Mouse (Mus musculus): ENCODE measurements around the gene Defa21. TPM values are rescaled to one million over a fixed set of nuclear protein-coding genes. Genes with fewer than 3 reads are reported as not detected.
"Not testable (repeated sequence)": the region's sequence is repeated elsewhere in the genome, so short reads cannot be mapped to it uniquely, and the experiment has no call there.

Defa21 gene
- not detected in 2 replicates for polyA plus RNA-seq (2012; rRNA removed)

GRCm38 (mm10) chr8:21025245-21025644, at the start of gene Defa21:
Gene Defa21 (plus strand): TSS chr8:21025545.
- not testable (repeated sequence) for DNase-seq; H3K4me1 ChIP-seq (ENCODE audit: control insufficient read depth, insufficient read depth, low read length); H3K4me3 ChIP-seq (replicated peaks; ENCODE audit: extremely low read depth, low read depth, low read length)
- WGBS: no CpG with 5 or more reads among the region's 1 CpGs

GRCm38 (mm10) chr8:20979846-20980245, 45.5 kb upstream of the Defa21 start:
- no peak for DNase-seq
- TF ChIP-seq CTCF (IDR thresholded peaks at IDR 0.05; ENCODE audit: insufficient read depth, low read length) (no peak), POLR2A (IDR thresholded peaks at IDR 0.05; ENCODE audit: borderline replicate concordance, extremely low read depth, low read depth, low read length) (no peak)
- 29% methylated on average over 1 of the region's 1 CpGs for WGBS
- Histone ChIP-seq H3K4me3 (replicated peaks; ENCODE audit: extremely low read depth, low read depth, low read length) (no peak overlapping the region), H3K4me1 (ENCODE audit: control insufficient read depth, insufficient read depth, low read length) (no peaks in the 10 kb centered on the region)

GRCm38 (mm10) chr8:20994042-20994441, 31.3 kb upstream of the Defa21 start:
- not testable (repeated sequence) for H3K4me1 ChIP-seq (ENCODE audit: control insufficient read depth, insufficient read depth, low read length); DNase-seq; H3K4me3 ChIP-seq (replicated peaks; ENCODE audit: extremely low read depth, low read depth, low read length)

- H3K4me3 ChIP-seq (replicated peaks; ENCODE audit: extremely low read depth, low read depth, low read length): no peak overlapping the region
- H3K4me1 ChIP-seq (ENCODE audit: control insufficient read depth, insufficient read depth, low read length): no peaks in the 10 kb centered on the region
- TF ChIP-seq CTCF (IDR thresholded peaks at IDR 0.05; ENCODE audit: insufficient read depth, low read length): no peak
- TF ChIP-seq POLR2A (IDR thresholded peaks at IDR 0.05; ENCODE audit: borderline replicate concordance, extremely low read depth, low read depth, low read length): no peak
- WGBS: 73% methylated on average over 2 of the region's 2 CpGs
- no peak for DNase-seq
Observed at GRCm38 (mm10) chr8:20996776-20997175, 28.6 kb upstream of the Defa21 start.

- no peaks in the 10 kb centered on the region for H3K4me1 ChIP-seq (ENCODE audit: control insufficient read depth, insufficient read depth, low read length)
- no peak overlapping the region for H3K4me3 ChIP-seq (replicated peaks; ENCODE audit: extremely low read depth, low read depth, low read length)
- TF ChIP-seq CTCF (IDR thresholded peaks at IDR 0.05; ENCODE audit: insufficient read depth, low read length) (no peak), POLR2A (IDR thresholded peaks at IDR 0.05; ENCODE audit: borderline replicate concordance, extremely low read depth, low read depth, low read length) (no peak)
- DNase-seq: no peak
Observed at GRCm38 (mm10) chr8:20997291-20997690, 28.1 kb upstream of the Defa21 start.

- DNase-seq: no peak
- Histone ChIP-seq H3K4me3 (replicated peaks; ENCODE audit: extremely low read depth, low read depth, low read length) (no peak overlapping the region), H3K4me1 (ENCODE audit: control insufficient read depth, insufficient read depth, low read length) (no peaks in the 10 kb centered on the region)
- no peak for TF ChIP-seq POLR2A (IDR thresholded peaks at IDR 0.05; ENCODE audit: borderline replicate concordance, extremely low read depth, low read depth, low read length)
- no peak for TF ChIP-seq CTCF (IDR thresholded peaks at IDR 0.05; ENCODE audit: insufficient read depth, low read length)
- 52% methylated on average over 8 of the region's 8 CpGs for WGBS
Observed at GRCm38 (mm10) chr8:21001171-21001570, 24.2 kb upstream of the Defa21 start.

GRCm38 (mm10) chr8:21006801-21007200, 18.5 kb upstream of the Defa21 start:
- no peaks in the 10 kb centered on the region for H3K4me1 ChIP-seq (ENCODE audit: control insufficient read depth, insufficient read depth, low read length)
- no peak for DNase-seq
- no peak for TF ChIP-seq CTCF (IDR thresholded peaks at IDR 0.05; ENCODE audit: insufficient read depth, low read length)
- TF ChIP-seq POLR2A (IDR thresholded peaks at IDR 0.05; ENCODE audit: borderline replicate concordance, extremely low read depth, low read depth, low read length): no peak
- 18% methylated on average over 1 of the region's 1 CpGs for WGBS
- no peak overlapping the region for H3K4me3 ChIP-seq (replicated peaks; ENCODE audit: extremely low read depth, low read depth, low read length)

- not testable (repeated sequence) for DNase-seq; H3K4me1 ChIP-seq (ENCODE audit: control insufficient read depth, insufficient read depth, low read length); H3K4me3 ChIP-seq (replicated peaks; ENCODE audit: extremely low read depth, low read depth, low read length)
- 40% methylated on average over 6 of the region's 6 CpGs for WGBS
Observed at GRCm38 (mm10) chr8:21008578-21008977, 16.8 kb upstream of the Defa21 start.

- WGBS: 56% methylated on average over 1 of the region's 1 CpGs
Observed at GRCm38 (mm10) chr8:21010548-21010947, 14.8 kb upstream of the Defa21 start.

GRCm38 (mm10) chr8:21054747-21055146, 29.4 kb downstream of the Defa21 start, which contains the start of gene Defa23:
Gene Defa23 (plus strand): TSS chr8:21055047.
- WGBS: no CpG with 5 or more reads among the region's 1 CpGs
- H3K4me3 ChIP-seq (replicated peaks; ENCODE audit: extremely low read depth, low read depth, low read length); DNase-seq; H3K4me1 ChIP-seq (ENCODE audit: control insufficient read depth, insufficient read depth, low read length): not testable (repeated sequence)

More at GRCm38 (mm10) chr8:21010548-21010947, 14.8 kb upstream of the Defa21 start:
- not testable (repeated sequence) for DNase-seq; H3K4me1 ChIP-seq (ENCODE audit: control insufficient read depth, insufficient read depth, low read length); H3K4me3 ChIP-seq (replicated peaks; ENCODE audit: extremely low read depth, low read depth, low read length)

- not testable (repeated sequence) for H3K4me3 ChIP-seq (replicated peaks; ENCODE audit: extremely low read depth, low read depth, low read length); DNase-seq; H3K4me1 ChIP-seq (ENCODE audit: control insufficient read depth, insufficient read depth, low read length)
- 90% methylated on average over 1 of the region's 1 CpGs for WGBS
Observed at GRCm38 (mm10) chr8:21064738-21065137, 39.4 kb downstream of the Defa21 start, which contains the start of gene Defa35. Gene Defa35 (plus strand): TSS chr8:21065038.

Other genes with a start within 250 kb of the Defa21 start
- not detected in 2 replicates for gene Defb33, start 132.9 kb upstream of the Defa21 start, polyA plus RNA-seq (2012; rRNA removed)
- not detected in 2 replicates for gene Gm15056, start 122.9 kb upstream of the Defa21 start, polyA plus RNA-seq (2012; rRNA removed)
- not detected in 2 replicates for gene Gm6040, start 103.5 kb upstream of the Defa21 start, polyA plus RNA-seq (2012; rRNA removed)
- gene AY761185, start 80.8 kb upstream of the Defa21 start, polyA plus RNA-seq (2012; rRNA removed): not detected in 2 replicates
- gene Defa23, start 29.5 kb downstream of the Defa21 start, polyA plus RNA-seq (2012; rRNA removed): not detected in 2 replicates
- gene Defa35, start 39.5 kb downstream of the Defa21 start, polyA plus RNA-seq (2012; rRNA removed): not detected in 2 replicates
- gene Defa25, start 58.9 kb downstream of the Defa21 start, polyA plus RNA-seq (2012; rRNA removed): not detected in 2 replicates
- not detected in 2 replicates for gene Gm14851, start 70.5 kb downstream of the Defa21 start, polyA plus RNA-seq (2012; rRNA removed)
- not detected in 2 replicates for gene Defa30, start 109.1 kb downstream of the Defa21 start, polyA plus RNA-seq (2012; rRNA removed)
- gene Defa22, start 136.7 kb downstream of the Defa21 start, polyA plus RNA-seq (2012; rRNA removed): not detected in 2 replicates
- gene Defa31, start 166.1 kb downstream of the Defa21 start, polyA plus RNA-seq (2012; rRNA removed): not detected in 2 replicates
- not detected in 2 replicates for gene Gm15293, start 176.0 kb downstream of the Defa21 start, polyA plus RNA-seq (2012; rRNA removed)
- not detected in 2 replicates for gene Gm15292, start 224.2 kb downstream of the Defa21 start, polyA plus RNA-seq (2012; rRNA removed)

Data from lung, adult 2 months (tissue).